Mouse (Mus musculus) ES-E14 (cell line): ENCODE measurements around the gene Pcbp1.

Source experiments
- HCFC1 ChIP-seq: IDR thresholded peaks from 2 replicates; pipeline ENCODE4 v1.6.1; 2012; ENCODE audit warnings: low read length, inconsistent platforms, borderline replicate concordance; ENCODE audit not compliant: insufficient read depth
- MAFK ChIP-seq: IDR thresholded peaks from 2 replicates; pipeline ENCODE4 v1.6.1; 2014; ENCODE audit warnings: mild to moderate bottlenecking, low read depth, low read length, inconsistent platforms; ENCODE audit not compliant: insufficient read depth
- ZC3H11A ChIP-seq: IDR thresholded peaks from 2 replicates; pipeline ENCODE4 v1.6.1; 2012; ENCODE audit warnings: low read depth, mild to moderate bottlenecking, inconsistent platforms, low read length, borderline replicate concordance
- ZNF384 ChIP-seq: IDR thresholded peaks from 2 replicates; pipeline ENCODE4 v1.6.1; 2012; ENCODE audit warnings: low read depth, low read length, inconsistent platforms

GRCm38 (mm10) chr6:86493469-86494263 lies 32.5 kb downstream of the Pcbp1 start:
- TF ChIP-seq ZC3H11A = no peak
- no peak for TF ChIP-seq HCFC1
- TF ChIP-seq ZNF384 = no peak
- TF ChIP-seq MAFK = no peak
